8 mouse cellular contexts compared by ENCODE assay signal in genomic region chr19:59388847-59389606, GRCm38 (mm10). TPM values are rescaled to one million over a fixed set of nuclear protein-coding genes. Genes with fewer than 3 reads are reported as not detected.
DNase-seq lines count a peak whose midpoint lies in the region; ATAC-seq and TF ChIP-seq lines count a peak whose summit lies in the region.

No protein-coding gene starts in this region.

- 0 out of 2 replicates have a peak overlapping the region, but pooled peaks have one; percentile 17 for H3K9ac ChIP-seq in forebrain, embryonic 16.5 days (replicated peaks; ENCODE audit: low read depth, low read length)

- TF ChIP-seq CTCF in lung, adult 2 months (IDR thresholded peaks at IDR 0.05; ENCODE audit: insufficient read depth, low read length) = peak; percentile 19; the same call in 1 of the 2 replicates

- peaks cover 5% of the 10 kb centered on the region; the same call in 1 of the 2 replicates for H3K27me3 ChIP-seq in forebrain, embryonic 16.5 days (replicated peaks; ENCODE audit: control insufficient read depth, insufficient read depth, low read length)

- TF ChIP-seq POLR2A in lung, adult 2 months (IDR thresholded peaks at IDR 0.05; ENCODE audit: borderline replicate concordance, extremely low read depth, low read depth, low read length) = no peak

- 5% methylated on average over 15 of the region's 15 CpGs for WGBS in forebrain, embryonic 16.5 days
- 13% methylated on average over 15 of the region's 15 CpGs for WGBS in lung, adult 2 months

- H3K4me1 ChIP-seq in forebrain, embryonic 16.5 days (replicated peaks; ENCODE audit: control insufficient read depth, insufficient read depth, low read length) = peaks cover 14% of the 10 kb centered on the region
- no peaks in the 10 kb centered on the region for H3K4me1 ChIP-seq in lung, adult 2 months (ENCODE audit: control insufficient read depth, insufficient read depth, low read length)

- H3K27ac ChIP-seq in forebrain, embryonic 16.5 days (ENCODE audit: low read length) = no peak overlapping the region

- peak; percentile 59 for DNase-seq in MEL-GATA-1-ER (ENCODE audit: extremely low read depth, low read depth)
- DNase-seq in c-Kit-positive CD71-positive TER-119-positive erythroid progenitor cells, embryonic 14.5 days (ENCODE audit: low spot score) = peak; percentile 44
- peak; percentile 43 to 68 for DNase-seq in layer of hippocampus, adult 8-10 months (ENCODE audit: low spot score in 2 of 2)
- peak; percentile 17 for DNase-seq in lung, adult 2 months
- DNase-seq in thymus, adult 18-20 months = peak; percentile 69 to 82

- no peaks in the 10 kb centered on the region for H3K36me3 ChIP-seq in forebrain, embryonic 16.5 days (ENCODE audit: control insufficient read depth, insufficient read depth)

- H3K4me3 ChIP-seq in forebrain, embryonic 16.5 days (replicated peaks; ENCODE audit: low read length) = 0 out of 2 replicates have a peak overlapping the region, but pooled peaks have one; percentile 6
- H3K4me3 ChIP-seq in lung, adult 2 months (replicated peaks; ENCODE audit: extremely low read depth, low read depth, low read length) = no peak overlapping the region

- no peaks in the 10 kb centered on the region for H3K9me3 ChIP-seq in forebrain, embryonic 16.5 days (ENCODE audit: control insufficient read depth, low read length)

- H3K4me2 ChIP-seq in forebrain, embryonic 16.5 days (ENCODE audit: low read length) = peak overlapping the region; percentile 46

- peak; percentile 44 for ATAC-seq in forebrain, embryonic 16.5 days
- ATAC-seq in hematopoietic stem cell, adult 5-6 weeks (replicated peaks in 1 of 2; ENCODE audit: insufficient read depth in 1 of 2, low FRiP score in 2 of 2, low TSS enrichment in 1 of 2, low read depth in 1 of 2, poor library complexity in 2 of 2, severe bottlenecking in 2 of 2) = peak; percentile 88 to 94
- ATAC-seq in neutrophil, adult 5-6 weeks (ENCODE audit: extremely low read depth, insufficient number of reproducible peaks, low FRiP score, poor library complexity, severe bottlenecking) = peak; percentile 93

RNA-seq across cellular contexts. Expression of gene Pdzd8, which starts 43.4 kb away (rescaled TPM):
- 8.0 and 8.4 TPM in 2 replicates for polyA plus RNA-seq in forebrain, embryonic 16.5 days (2015; fragmentation: Nextera tagmentation; extraction: Ambion mirVana)
- 50.5 and 65.5 TPM in 2 replicates for total RNA-seq in hematopoietic stem cell, adult 5-6 weeks (2017)
- 10 to 100 TPM; 44.8 to 51.3 (median 50.1) TPM for total RNA-seq in layer of hippocampus, adult 8-10 months (2022)
- polyA plus RNA-seq in lung, adult 2 months (2012; rRNA removed) = 10.0 and 12.3 TPM in 2 replicates
- 54.5 and 65.5 TPM in 2 replicates for total RNA-seq in neutrophil, adult 5-6 weeks (2017)

Comparison
In these comparisons a context has a peak if more than half of its experiments do, and no peak if none do; other contexts are left out.
1. DNase-seq: peak in every context shown above with its lines; median percentile 76 in thymus, adult 18-20 months; 59 in MEL-GATA-1-ER; 56 in layer of hippocampus, adult 8-10 months; 44 in c-Kit-positive CD71-positive TER-119-positive erythroid progenitor cells, embryonic 14.5 days; 17 in lung, adult 2 months.